Mouse (Mus musculus): Measurements from ENCODE around the gene E130114P18Rik. TPM values are rescaled to one million over a fixed set of nuclear protein-coding genes. Genes with fewer than 3 reads are reported as not detected.

E130114P18Rik gene
- polyA plus RNA-seq, 1 experiment from 2014 or later: 1.6 TPM

DNA sequence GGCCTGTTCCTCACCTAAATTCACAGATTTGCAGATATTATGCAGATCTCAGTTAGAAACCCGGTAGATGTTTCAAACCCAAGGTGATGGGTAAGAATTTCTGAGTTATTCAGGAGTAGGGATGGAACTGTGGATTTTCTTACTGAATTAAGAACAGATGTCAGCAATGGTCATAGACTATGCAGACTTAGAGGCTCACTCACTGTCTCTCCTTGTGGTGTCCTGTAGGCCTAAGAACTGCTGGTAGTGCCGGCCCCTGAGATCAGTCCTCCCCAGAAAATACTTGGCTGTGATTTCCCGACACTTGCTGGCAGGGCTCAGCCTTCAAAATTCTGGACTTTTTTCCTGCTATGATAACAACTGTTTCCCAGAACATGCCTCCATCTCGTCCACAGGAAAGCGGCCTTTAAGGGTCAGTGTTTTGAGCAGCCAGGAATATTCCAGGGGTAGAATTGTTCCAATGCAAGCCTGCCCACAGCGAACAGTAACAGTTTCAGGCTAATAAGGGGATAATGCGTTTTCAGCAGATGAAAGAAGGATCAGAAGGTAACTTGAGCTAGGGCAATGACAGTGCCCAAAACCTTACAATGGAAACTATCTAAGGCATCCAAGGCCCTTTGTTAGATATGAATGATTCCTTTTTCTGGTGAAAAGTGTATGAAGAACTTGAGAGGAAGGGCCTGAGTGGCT lies 113.0 kb downstream of the E130114P18Rik start:
- ATAC-seq: no peak
- Histone ChIP-seq H3K27me3 (replicated peaks; ENCODE audit: control insufficient read depth, insufficient read depth, low read length) (no peaks in the 10 kb centered on the region), H3K4me1 (replicated peaks; ENCODE audit: control insufficient read depth, insufficient read depth, low read length) (no peaks in the 10 kb centered on the region), H3K4me2 (replicated peaks; ENCODE audit: low read depth) (no peak overlapping the region), H3K9ac (ENCODE audit: low read depth, low read length) (no peak overlapping the region), H3K36me3 (ENCODE audit: control insufficient read depth, insufficient read depth) (no peaks in the 10 kb centered on the region), H3K27ac (ENCODE audit: low read depth, low read length) (no peak overlapping the region), H3K4me3 (ENCODE audit: low read depth, low read length) (no peak overlapping the region), H3K9me3 (ENCODE audit: control insufficient read depth) (no peaks in the 10 kb centered on the region)
- TF ChIP-seq CTCF (IDR thresholded peaks at IDR 0.05; ENCODE audit: low read depth): no peak
- WGBS: 74% methylated on average over 7 of the region's 7 CpGs

GRCm38 (mm10) chr4:97663922-97664321 lies 114.0 kb downstream of the E130114P18Rik start:
- no peak for ATAC-seq
- Histone ChIP-seq H3K9ac (ENCODE audit: low read depth, low read length) (no peak overlapping the region), H3K36me3 (ENCODE audit: control insufficient read depth, insufficient read depth) (no peaks in the 10 kb centered on the region), H3K4me1 (replicated peaks; ENCODE audit: control insufficient read depth, insufficient read depth, low read length) (no peaks in the 10 kb centered on the region), H3K4me3 (ENCODE audit: low read depth, low read length) (no peak overlapping the region), H3K9me3 (ENCODE audit: control insufficient read depth) (no peaks in the 10 kb centered on the region), H3K4me2 (replicated peaks; ENCODE audit: low read depth) (no peak overlapping the region), H3K27ac (ENCODE audit: low read depth, low read length) (no peak overlapping the region), H3K27me3 (replicated peaks; ENCODE audit: control insufficient read depth, insufficient read depth, low read length) (no peaks in the 10 kb centered on the region)
- WGBS: 83% methylated on average over 6 of the region's 6 CpGs
- TF ChIP-seq CTCF (IDR thresholded peaks at IDR 0.05; ENCODE audit: low read depth): no peak

GRCm38 (mm10) chr4:97662841-97663240 lies 115.0 kb downstream of the E130114P18Rik start:
- no peak overlapping the region for H3K4me2 ChIP-seq (replicated peaks; ENCODE audit: low read depth)
- WGBS: 70% methylated on average over 11 of the region's 11 CpGs
- ATAC-seq: no peak

GRCm38 (mm10) chr4:97661611-97662273 lies 116.1 kb downstream of the E130114P18Rik start:
- no peak overlapping the region for H3K27ac ChIP-seq (ENCODE audit: low read depth, low read length)
- H3K9me3 ChIP-seq (ENCODE audit: control insufficient read depth): no peaks in the 10 kb centered on the region
- H3K4me1 ChIP-seq (replicated peaks; ENCODE audit: control insufficient read depth, insufficient read depth, low read length): no peaks in the 10 kb centered on the region
- TF ChIP-seq CTCF (IDR thresholded peaks at IDR 0.05; ENCODE audit: low read depth): no peak
- no peaks in the 10 kb centered on the region for H3K36me3 ChIP-seq (ENCODE audit: control insufficient read depth, insufficient read depth)
- ATAC-seq: no peak
- no peak overlapping the region for H3K4me2 ChIP-seq (replicated peaks; ENCODE audit: low read depth)
- H3K4me3 ChIP-seq (ENCODE audit: low read depth, low read length): no peak overlapping the region
- WGBS: 82% methylated on average over 10 of the region's 10 CpGs
- H3K27me3 ChIP-seq (replicated peaks; ENCODE audit: control insufficient read depth, insufficient read depth, low read length): no peaks in the 10 kb centered on the region
- no peak overlapping the region for H3K9ac ChIP-seq (ENCODE audit: low read depth, low read length)

More at GRCm38 (mm10) chr4:97662841-97663240, 115.0 kb downstream of the E130114P18Rik start:
- Histone ChIP-seq H3K36me3 (ENCODE audit: control insufficient read depth, insufficient read depth) (no peaks in the 10 kb centered on the region), H3K9ac (ENCODE audit: low read depth, low read length) (no peak overlapping the region), H3K27me3 (replicated peaks; ENCODE audit: control insufficient read depth, insufficient read depth, low read length) (no peaks in the 10 kb centered on the region), H3K9me3 (ENCODE audit: control insufficient read depth) (no peaks in the 10 kb centered on the region), H3K27ac (ENCODE audit: low read depth, low read length) (no peak overlapping the region), H3K4me3 (ENCODE audit: low read depth, low read length) (no peak overlapping the region), H3K4me1 (replicated peaks; ENCODE audit: control insufficient read depth, insufficient read depth, low read length) (no peaks in the 10 kb centered on the region)
- no peak for TF ChIP-seq CTCF (IDR thresholded peaks at IDR 0.05; ENCODE audit: low read depth)

GRCm38 (mm10) chr4:97657586-97657985 lies 120.3 kb downstream of the E130114P18Rik start:
- no peak overlapping the region for H3K4me2 ChIP-seq (replicated peaks; ENCODE audit: low read depth)
- no peaks in the 10 kb centered on the region for H3K27me3 ChIP-seq (replicated peaks; ENCODE audit: control insufficient read depth, insufficient read depth, low read length)
- no peak for ATAC-seq
- TF ChIP-seq CTCF (IDR thresholded peaks at IDR 0.05; ENCODE audit: low read depth): no peak
- H3K4me3 ChIP-seq (ENCODE audit: low read depth, low read length): no peak overlapping the region
- no peak overlapping the region for H3K27ac ChIP-seq (ENCODE audit: low read depth, low read length)
- no peak overlapping the region for H3K9ac ChIP-seq (ENCODE audit: low read depth, low read length)
- no peaks in the 10 kb centered on the region for H3K9me3 ChIP-seq (ENCODE audit: control insufficient read depth)
- H3K36me3 ChIP-seq (ENCODE audit: control insufficient read depth, insufficient read depth): no peaks in the 10 kb centered on the region
- no peaks in the 10 kb centered on the region for H3K4me1 ChIP-seq (replicated peaks; ENCODE audit: control insufficient read depth, insufficient read depth, low read length)
- 65% methylated on average over 3 of the region's 3 CpGs for WGBS

GRCm38 (mm10) chr4:97649626-97650015 lies 128.3 kb downstream of the E130114P18Rik start:
- H3K9ac ChIP-seq (ENCODE audit: low read depth, low read length): no peak overlapping the region
- no peak overlapping the region for H3K4me2 ChIP-seq (replicated peaks; ENCODE audit: low read depth)
- H3K4me1 ChIP-seq (replicated peaks; ENCODE audit: control insufficient read depth, insufficient read depth, low read length): no peaks in the 10 kb centered on the region
- ATAC-seq: no peak
- no peaks in the 10 kb centered on the region for H3K36me3 ChIP-seq (ENCODE audit: control insufficient read depth, insufficient read depth)
- no peak overlapping the region for H3K27ac ChIP-seq (ENCODE audit: low read depth, low read length)
- no peaks in the 10 kb centered on the region for H3K27me3 ChIP-seq (replicated peaks; ENCODE audit: control insufficient read depth, insufficient read depth, low read length)
- H3K9me3 ChIP-seq (ENCODE audit: control insufficient read depth): no peaks in the 10 kb centered on the region
- no peak overlapping the region for H3K4me3 ChIP-seq (ENCODE audit: low read depth, low read length)
- 64% methylated on average over 5 of the region's 5 CpGs for WGBS
- no peak for TF ChIP-seq CTCF (IDR thresholded peaks at IDR 0.05; ENCODE audit: low read depth)
